8 mouse cellular contexts compared by ENCODE assay signal in genomic region chr11:51619409-51620060, GRCm38 (mm10). TPM values are rescaled to one million over a fixed set of nuclear protein-coding genes. Genes with fewer than 3 reads are reported as not detected.
DNase-seq lines count a peak whose midpoint lies in the region; ATAC-seq lines count a peak whose summit lies in the region.

TSS of gene Nhp2 (plus strand) at chr11:51619735.

- no peaks in the 10 kb centered on the region for H3K27me3 ChIP-seq in hindbrain, embryonic 15.5 days

- DNase-seq in T-cell, adult 2 months (ENCODE audit: low spot score), result peak; percentile 88
- DNase-seq in cerebellum, postnatal 36 days, result peak; percentile 90 to 92
- DNase-seq in frontal cortex, postnatal 36 days (ENCODE audit: low spot score in 2 of 2), result peak; percentile 87 to 95
- DNase-seq in left cerebral cortex, adult 11 months (ENCODE audit: low spot score), result peak; percentile 97
- DNase-seq in lung, postnatal 4 days, result peak; percentile 94 to 98
- peak; percentile 99 for DNase-seq in retina, postnatal 7 days (ENCODE audit: low read depth, low spot score)
- peak; percentile 67 for DNase-seq in urinary bladder, adult 2 months (ENCODE audit: low spot score)

- WGBS in hindbrain, embryonic 15.5 days, result under 1% methylated on average over 51 of the region's 51 CpGs

- peak within 1 kb of the TSS; percentile 55 for H3K9ac ChIP-seq in hindbrain, embryonic 15.5 days

- H3K4me3 ChIP-seq in hindbrain, embryonic 15.5 days, result peak within 1 kb of the TSS; percentile 77

- H3K9me3 ChIP-seq in hindbrain, embryonic 15.5 days, result no peaks in the 10 kb centered on the region

- H3K27ac ChIP-seq in hindbrain, embryonic 15.5 days (replicated peaks), result 0 out of 2 replicates have a peak within 1 kb of the TSS, but pooled peaks have one; percentile 7

- peak within 1 kb of the TSS; percentile 75 for H3K4me2 ChIP-seq in hindbrain, embryonic 15.5 days

- ATAC-seq in hindbrain, embryonic 15.5 days (ENCODE audit: low FRiP score, low read depth), result peak; percentile 95

- H3K36me3 ChIP-seq in hindbrain, embryonic 15.5 days, result peaks cover 19% of the 10 kb centered on the region

- H3K4me1 ChIP-seq in hindbrain, embryonic 15.5 days (replicated peaks), result peaks cover 25% of the 10 kb centered on the region

RNA-seq across cellular contexts. Expression of gene Nhp2, which starts in this region (rescaled TPM):
- 105 TPM in 2 replicates for polyA plus RNA-seq in hindbrain, embryonic 15.5 days (2015; fragmentation: Nextera tagmentation; extraction: Ambion mirVana)
- 48.8 and 55.7 TPM in 2 replicates for polyA plus RNA-seq in urinary bladder, adult 2 months (2012; rRNA removed)

Comparison
In these comparisons a context has a peak if more than half of its experiments do, and no peak if none do; other contexts are left out.
1. Peak in every context shown above with its lines: DNase-seq, ATAC-seq, H3K4me3 ChIP-seq and H3K27ac ChIP-seq.